Mouse (Mus musculus) c-Kit-positive CD71-negative TER-119-negative erythroid progenitor cells, embryonic 14.5 days (primary cell): ENCODE results near the gene 9930021J03Rik.
A peak's percentile ranks its signal among the peaks of the same experiment; 100 is the strongest.

Experiments used
- DNase-seq: peaks from one replicate; pipeline ENCODE4 v3.0.0-alpha.2; 2013; ENCODE audit warnings: low read depth

Gene 9930021J03Rik

GRCm38 (mm10) chr19:29695071-29695470, 110.7 kb downstream of the 9930021J03Rik start:
- no peak for DNase-seq

- DNase-seq = peak; percentile 62
Measured at GRCm38 (mm10) chr19:29683844-29684540, 121.8 kb downstream of the 9930021J03Rik start.

DNA sequence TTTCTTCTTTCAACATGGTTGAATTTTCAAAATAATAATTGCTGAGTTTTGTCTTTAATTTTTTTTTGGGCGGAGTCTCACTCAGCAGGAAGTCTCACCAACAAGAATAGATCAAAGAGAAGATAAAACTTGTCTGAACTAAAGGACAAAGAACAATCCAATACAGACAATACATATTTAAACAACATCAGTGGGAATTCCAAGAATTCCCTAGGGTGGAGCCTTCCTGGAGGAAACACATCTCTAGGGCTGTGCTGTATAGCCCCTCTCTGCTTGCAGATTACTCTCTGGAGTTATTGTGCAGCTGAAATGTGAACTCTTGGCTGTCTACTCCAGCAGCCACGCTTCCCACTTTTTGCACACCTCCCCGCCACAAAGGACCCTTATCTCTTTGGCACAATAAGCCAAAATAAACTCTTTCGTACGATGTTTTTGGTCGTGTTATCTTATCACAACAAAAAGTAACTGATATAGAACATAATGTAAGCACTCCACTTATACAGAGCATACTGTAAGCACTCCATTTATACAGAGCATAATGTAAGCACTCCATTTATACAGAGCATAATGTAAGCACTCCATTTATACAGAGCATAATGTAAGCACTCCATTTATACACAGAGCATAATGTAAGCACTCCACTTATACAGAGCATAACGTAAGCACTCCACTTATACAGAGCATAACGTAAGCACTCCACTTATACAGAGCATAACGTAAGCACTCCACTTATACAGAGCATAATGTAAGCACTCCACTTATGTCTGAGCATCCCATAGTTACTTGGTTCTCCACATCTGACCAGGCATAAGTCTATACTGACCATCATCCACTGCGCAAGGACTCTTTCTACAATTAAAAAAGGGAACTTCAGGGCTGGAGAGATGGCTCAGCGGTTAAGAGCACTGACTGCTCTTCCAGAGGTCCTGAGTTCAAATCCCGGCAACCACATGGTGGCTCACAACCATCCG, 125.3 kb downstream of the 9930021J03Rik start:
- no peak for DNase-seq

- DNase-seq = no peak
Measured at GRCm38 (mm10) chr19:29678181-29678778, 127.5 kb downstream of the 9930021J03Rik start.

- DNase-seq = no peak
Measured at GRCm38 (mm10) chr19:29676479-29677193, 129.2 kb downstream of the 9930021J03Rik start.

GRCm38 (mm10) chr19:29675562-29676078, 130.2 kb downstream of the 9930021J03Rik start:
- peak; percentile 20 for DNase-seq

DNA sequence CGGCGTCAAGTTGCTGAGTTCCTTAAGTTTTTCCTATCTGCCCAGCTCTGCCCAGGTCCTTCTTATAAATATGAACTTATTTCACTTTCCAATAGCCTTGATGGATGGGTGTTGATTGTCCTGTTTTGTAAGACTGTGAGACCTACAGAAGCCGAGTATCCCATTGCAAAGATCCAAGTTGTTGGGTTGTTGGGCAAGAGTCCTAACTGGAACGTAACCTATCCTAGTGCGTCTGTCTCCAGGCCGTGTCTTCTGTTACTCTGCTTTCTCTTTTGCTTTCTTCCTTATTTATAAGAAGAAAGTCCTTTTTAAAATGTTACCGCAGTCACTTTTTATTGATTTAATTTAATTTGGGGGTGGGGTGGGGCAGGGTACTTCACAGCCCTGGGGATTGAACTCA, 130.8 kb downstream of the 9930021J03Rik start:
- no peak for DNase-seq

- DNase-seq = no peak
Measured at GRCm38 (mm10) chr19:29672660-29673059, 133.1 kb downstream of the 9930021J03Rik start.

GRCm38 (mm10) chr19:29671160-29671559, 134.6 kb downstream of the 9930021J03Rik start:
- DNase-seq = no peak

DNA sequence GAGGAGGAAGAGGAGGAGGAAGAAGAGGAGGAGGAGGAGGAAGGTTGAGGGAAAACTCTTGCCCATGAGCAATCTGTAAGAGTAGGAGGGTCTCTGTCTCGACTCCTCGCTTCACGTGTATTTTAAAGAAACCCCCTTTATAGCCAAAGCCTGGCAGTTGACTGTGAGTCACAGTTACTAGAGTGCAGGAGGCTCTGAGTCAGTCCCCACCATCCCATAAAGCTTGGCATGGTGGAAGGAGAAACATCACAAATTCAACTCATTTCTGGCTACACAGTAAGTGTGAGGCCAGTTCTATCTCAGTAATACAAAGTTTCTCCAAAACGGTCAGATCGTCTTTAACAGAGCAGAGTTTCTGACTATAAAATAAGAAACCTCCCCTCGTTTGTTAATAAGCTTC, 135.5 kb downstream of the 9930021J03Rik start:
- no peak for DNase-seq

GRCm38 (mm10) chr19:29668135-29668534, 137.7 kb downstream of the 9930021J03Rik start:
- DNase-seq = no peak

DNA sequence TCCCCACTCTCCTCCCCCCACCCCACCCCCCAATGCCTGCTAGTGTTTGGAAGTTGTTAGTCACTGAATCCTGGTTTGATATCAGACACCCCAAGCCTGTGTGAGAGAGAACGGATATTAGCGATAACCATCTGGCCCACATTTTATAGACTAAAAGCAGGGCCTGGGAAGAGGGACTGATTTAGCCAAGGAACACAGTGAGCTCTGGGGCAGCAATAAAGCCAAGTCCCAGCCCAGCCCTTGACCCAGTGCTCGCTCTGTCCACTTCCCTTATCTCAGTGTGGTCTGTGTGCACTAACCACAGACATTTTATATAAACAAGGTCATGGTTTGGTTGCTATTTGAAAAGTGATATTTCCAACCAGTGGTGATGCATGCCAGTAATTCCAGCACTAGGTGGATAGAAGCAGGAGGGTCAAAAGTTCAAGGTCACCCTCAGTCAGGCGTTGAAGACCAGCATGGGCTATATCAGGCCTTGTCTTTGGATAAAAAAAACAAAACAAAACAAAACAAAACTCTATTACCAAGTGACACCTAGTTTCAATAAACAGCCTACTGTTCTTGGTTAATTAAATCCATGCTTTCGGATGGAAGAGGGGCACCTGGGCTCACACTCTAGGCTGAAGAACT, 138.7 kb downstream of the 9930021J03Rik start:
- no peak for DNase-seq

DNA sequence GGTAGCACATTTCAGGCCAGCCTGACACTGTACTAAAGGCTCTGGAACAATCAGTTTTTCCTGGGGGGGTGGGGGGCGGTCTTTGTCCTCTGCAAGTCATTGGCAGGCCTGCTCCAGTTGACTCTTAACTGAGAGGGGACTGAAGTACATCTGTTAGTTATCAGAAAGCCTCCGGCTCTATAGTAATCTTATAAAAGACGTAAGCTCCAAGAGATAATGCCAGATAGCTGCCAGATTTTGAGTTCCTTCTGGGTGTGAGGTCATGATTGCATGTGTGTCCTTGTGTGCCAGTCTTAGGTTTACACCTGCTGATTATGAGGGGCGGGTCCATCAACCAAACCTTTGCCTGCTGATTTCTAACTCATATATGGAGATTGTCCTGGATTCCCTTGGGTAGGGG, 139.6 kb downstream of the 9930021J03Rik start:
- DNase-seq = no peak

GRCm38 (mm10) chr19:29664934-29665333, 140.9 kb downstream of the 9930021J03Rik start:
- no peak for DNase-seq
